Mouse (Mus musculus) urinary bladder, postnatal 25 days (tissue): ENCODE measurements at regions not wholly inside any gene's neighbourhood (a gene's known extent, or its start where the extent isn't known, plus 50 kb on each side); places are given as distances from the start of the nearest gene placed in this dataset.

Experiments used
- DNase-seq: peaks from one replicate; pipeline ENCODE4 v3.0.0; 2022; ENCODE audit warnings: low spot score

DNA sequence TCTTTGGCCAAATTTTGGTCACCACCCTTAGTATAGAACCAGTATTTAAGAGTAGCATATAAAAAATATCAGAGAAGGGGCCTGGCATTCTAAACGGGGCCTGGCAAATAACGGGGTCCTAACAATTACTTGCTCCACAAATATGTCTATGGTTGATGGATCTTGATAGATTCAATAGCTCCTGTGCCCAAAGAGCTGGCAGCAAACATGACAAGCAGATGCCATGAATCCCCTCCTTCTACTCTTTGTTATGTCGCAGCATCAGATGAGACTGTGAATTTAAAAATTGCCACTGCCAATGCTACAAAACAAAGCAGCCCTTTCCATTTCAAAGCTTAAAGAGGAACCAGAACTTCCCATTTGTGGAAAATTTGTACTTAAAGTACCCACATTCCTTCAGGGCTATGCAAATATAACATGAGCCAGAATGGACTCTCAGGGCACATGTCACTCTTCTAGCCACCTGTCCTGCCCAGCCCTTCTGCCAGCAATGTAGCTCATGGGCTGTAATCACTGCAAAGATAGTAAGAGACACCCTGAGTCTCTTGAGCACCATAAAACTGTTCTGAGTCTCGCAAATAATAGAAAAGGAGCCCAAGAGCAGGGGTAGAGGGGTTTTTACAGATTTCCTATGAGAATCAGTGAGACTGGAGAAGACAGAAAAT lies 342.4 kb upstream of the Kirrel3 start:
- no peak for DNase-seq

- no peak for DNase-seq
Measured at GRCm38 (mm10) chr9:34155240-34156019, 330.3 kb upstream of the Kirrel3 start.

DNA sequence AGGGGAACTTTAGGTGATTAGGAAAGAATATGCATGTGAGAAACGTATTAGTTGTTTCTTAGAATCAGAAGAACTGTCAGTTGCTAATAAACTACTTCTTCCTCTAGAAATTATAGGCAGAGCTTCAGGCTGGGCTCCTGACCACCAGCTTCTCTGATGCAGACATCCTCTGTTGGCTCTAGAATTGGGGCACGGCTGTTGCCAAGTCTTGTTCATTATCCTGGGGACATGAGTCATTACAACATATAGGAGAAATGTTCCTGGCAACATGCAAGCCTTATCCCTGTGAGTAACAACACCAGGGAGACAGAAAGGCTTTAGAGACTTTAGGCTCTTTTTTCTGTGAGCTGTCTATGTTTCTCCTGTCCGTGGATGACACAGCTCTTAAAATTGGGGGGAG lies 329.1 kb upstream of the Kirrel3 start:
- DNase-seq, result no peak

DNA sequence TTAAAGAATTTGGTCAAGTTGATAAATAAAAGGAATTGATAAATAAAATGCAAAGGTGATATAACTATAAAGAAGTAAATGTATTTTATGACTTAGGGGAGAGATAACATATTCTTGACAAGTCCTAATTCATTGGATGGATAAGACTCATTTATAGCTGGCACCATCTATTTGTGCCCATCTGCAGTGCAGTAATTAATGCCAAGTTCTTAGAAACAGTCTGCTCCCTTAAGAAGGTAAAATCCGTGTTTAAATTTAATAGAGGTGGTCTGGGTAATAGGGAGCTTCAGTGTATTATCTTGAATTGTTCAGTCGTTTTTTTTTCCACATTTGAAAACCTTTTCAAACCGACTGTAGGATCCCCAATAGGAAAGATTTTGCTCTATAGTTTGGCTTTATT lies 324.6 kb upstream of the Kirrel3 start:
- DNase-seq, result no peak

GRCm38 (mm10) chr9:34186314-34186713 lies 299.4 kb upstream of the Kirrel3 start:
- no peak for DNase-seq

DNA sequence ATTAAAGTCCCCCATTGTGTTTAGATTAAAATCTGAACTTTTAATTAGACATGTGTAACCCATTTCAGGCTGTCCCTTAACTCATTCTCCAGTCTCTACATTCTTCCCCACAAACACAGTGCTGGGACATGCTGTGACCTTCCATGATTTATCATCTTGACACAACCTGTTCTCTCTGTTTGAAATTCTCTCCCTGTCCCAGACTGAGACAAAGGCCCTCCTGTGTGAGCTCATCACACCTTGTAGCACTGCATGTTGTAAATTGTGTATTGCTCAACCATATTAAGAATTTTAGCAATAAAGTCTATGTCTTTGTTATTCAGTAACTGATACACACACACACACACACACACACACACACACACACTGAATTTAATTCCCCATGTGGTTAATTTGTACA lies 293.2 kb upstream of the Kirrel3 start:
- no peak for DNase-seq

GRCm38 (mm10) chr9:34202122-34202941 lies 283.4 kb upstream of the Kirrel3 start:
- DNase-seq, result no peak

- no peak for DNase-seq
Measured at GRCm38 (mm10) chr9:34202942-34203551, 282.6 kb upstream of the Kirrel3 start.

DNA sequence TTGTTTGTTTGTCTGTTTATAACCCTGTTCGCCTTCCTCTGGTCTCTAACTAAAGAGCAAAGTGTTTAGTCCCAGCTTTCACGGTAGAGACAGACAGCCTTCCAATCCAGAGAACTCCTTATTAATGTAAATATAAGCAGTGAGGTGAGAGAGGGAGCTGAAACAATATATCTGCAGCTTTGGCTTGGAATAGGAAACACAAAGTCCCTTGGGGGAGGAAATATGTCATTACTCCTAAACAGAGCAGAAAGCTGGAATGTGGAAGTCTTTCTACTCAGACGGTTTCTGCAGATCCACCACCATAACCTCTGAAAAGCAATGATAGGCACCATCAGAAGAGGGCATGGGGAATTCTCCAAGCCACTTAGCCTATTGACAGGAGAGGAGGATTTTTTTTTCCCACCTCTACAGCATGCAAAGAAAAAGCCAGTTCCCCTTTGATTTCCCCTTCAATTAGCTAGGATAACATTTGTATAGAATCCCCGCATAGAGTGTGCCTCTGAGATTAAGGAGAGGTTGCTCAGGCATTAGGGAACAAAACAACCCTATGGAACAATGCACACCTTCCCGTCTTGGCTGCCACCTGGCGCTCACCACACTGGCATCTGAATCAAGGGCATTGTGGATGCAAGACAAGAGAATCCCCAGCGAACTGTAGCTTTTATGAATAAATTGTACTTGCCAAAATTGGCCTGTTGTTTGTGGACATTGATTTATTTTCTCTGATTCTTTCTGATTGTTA lies 281.9 kb upstream of the Kirrel3 start:
- DNase-seq, result no peak

DNA sequence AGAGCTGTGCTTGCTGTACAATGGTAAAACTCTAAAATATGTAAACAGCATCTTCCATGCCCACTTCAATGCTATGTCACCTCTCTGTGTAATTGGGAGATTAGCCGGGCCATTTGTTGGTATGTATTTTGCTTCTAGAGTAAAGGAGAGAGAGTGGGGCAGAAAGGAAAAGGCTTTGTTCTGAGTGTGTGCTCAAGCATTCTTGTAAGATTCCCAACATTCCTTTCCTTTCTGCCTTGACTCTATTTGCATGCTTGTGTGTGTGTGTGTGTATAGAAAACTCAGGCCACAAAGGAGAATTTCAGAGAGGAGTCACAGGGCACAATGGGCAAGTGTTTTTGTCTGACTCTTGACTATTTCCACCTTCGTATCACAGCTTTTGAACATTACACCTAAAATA lies 281.2 kb upstream of the Kirrel3 start:
- DNase-seq, result no peak

DNA sequence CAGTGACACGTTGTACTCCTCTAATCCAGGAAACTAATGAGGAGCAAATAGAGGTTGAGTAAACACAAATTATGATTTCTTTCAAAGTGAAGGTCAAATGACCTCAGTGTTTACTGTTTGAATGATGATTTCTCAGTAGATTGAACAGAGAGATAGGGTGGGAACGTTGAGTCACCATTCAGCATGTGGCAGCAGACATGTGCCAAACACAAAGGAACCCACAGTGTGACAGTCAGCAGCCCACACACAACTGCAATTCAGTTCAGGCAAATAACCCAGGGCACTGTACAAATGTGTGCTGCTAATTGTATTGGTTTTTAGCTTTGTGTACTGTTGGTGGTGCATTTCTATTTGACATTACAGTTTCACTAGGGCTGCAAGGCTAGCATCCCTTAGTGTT lies 254.1 kb upstream of the Kirrel3 start:
- DNase-seq, result no peak

GRCm38 (mm10) chr9:34234734-34235133 lies 251.0 kb upstream of the Kirrel3 start:
- no peak for DNase-seq

DNA sequence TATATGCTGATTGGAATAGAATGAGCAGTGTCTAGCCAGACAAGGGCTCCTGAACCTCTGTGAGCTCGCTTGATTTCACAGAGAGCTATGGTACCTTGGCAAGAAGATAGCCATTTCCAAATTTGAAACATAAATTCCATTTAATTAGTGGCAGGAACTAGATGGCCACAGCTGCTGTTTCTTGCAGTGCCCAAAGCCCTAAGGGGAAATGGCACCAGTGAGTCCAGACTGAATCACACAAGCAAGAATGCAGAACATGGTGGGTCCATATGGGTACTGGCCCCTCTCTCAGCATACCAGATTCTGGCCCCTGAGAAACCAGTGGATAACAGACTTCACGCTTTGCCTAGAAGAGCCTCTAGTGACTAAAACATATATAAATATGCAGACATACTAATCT lies 246.2 kb upstream of the Kirrel3 start:
- DNase-seq, result no peak

GRCm38 (mm10) chr9:34243674-34244073 lies 242.0 kb upstream of the Kirrel3 start:
- no peak for DNase-seq

DNA sequence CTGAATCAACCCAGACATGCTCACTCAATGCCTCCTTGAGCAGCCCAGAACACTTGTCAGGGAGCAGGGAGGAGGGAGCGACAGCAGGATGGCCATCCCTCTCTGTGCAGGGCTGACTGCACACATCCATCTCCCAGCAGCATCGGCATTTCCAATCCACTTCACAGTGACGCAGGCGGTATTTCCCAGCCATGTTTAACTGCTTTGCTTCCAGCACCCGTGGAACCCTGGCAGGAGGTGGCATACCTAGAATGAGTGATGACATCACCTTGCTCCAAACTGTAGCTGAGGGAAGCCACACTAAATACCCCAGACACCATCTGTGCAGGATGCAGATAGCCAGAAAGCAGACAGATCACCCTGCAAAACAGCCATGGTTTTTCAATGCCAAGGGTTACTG lies 241.1 kb upstream of the Kirrel3 start:
- DNase-seq, result no peak

DNA sequence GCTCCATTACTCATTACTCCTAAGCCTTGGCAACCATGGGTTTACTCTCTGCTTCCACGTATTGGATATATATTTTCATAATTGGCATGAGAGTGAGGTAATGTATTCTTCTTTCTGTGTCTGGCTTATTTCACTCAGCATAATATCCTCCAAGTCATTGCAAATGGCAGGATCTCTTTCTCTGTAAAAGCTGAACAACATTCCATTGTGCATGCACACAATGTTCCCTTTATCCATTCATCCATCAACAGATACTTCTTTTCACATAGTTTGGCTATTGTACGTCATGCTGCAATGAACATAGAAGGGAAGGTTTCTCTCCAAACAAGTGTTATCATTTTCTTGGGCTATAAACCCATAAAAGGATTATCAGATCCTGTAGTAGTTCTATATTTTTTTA lies 232.9 kb upstream of the Kirrel3 start:
- DNase-seq, result no peak

- no peak for DNase-seq
Measured at GRCm38 (mm10) chr9:34258492-34258891, 227.2 kb upstream of the Kirrel3 start.

GRCm38 (mm10) chr9:34278068-34278467 lies 207.6 kb upstream of the Kirrel3 start:
- DNase-seq, result no peak

DNA sequence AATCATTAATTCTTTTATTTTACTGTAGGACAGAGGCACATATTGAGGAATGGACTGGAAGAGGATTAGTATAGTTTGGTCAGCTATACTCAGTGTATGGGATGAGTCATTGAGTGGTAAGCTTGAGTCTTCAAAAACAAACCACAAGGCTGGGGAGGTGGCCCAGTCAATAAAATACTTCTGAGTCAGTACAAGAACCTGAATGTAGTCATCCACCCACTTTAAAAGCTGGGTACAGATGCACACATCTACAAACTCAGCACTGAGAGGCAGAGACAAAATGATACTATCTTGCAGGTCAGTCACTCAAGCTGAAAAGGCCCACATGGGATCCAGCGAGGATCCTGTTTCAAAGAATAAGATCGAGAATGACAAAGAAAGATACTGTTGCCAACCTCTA lies 206.3 kb upstream of the Kirrel3 start:
- no peak for DNase-seq

- peak; percentile 4 for DNase-seq
Measured at GRCm38 (mm10) chr9:34279906-34280305, 205.8 kb upstream of the Kirrel3 start.

DNA sequence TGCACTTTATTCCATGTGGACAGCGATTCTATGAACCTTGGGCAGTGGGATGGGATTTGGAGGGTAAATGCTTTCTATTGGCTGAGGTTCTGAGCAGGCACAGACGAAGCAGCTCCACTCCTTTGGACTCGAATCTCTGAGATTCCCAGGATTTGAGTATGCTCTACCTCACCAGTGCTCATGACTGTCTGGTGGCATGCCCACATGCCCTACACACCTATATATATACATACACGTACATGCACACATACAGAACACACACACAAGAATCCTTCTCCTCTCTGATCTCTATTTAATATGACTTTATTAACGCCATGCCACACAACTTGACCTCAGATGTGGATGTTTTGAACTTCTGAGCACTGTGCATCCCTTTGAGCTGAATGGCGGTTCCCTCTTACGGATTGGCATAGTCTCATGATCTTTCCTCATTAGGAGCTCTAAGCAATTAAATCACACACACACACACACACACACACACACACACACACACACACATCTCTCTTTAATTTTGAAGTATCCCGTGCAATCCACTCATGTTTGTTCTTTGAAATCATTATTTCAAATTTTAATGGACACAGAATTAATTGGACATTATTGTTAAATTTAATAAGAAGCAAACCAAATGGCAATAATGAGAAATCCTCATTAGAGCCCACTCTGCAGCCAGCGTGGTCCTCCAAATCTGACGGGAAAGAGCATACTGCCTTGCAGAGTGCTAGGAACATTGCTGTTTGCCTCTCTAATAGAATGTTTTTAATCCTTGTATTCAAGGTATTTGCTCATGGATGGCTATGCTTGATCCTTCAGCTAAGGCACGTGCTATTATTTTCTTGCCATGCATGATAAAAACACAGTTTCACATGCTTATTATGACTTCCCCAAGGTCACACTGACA lies 205.1 kb upstream of the Kirrel3 start:
- no peak for DNase-seq
